Mouse (Mus musculus) left cerebral cortex, adult 2 months (tissue): ENCODE results near the gene Ramp1. TPM values are rescaled to one million over a fixed set of nuclear protein-coding genes. Genes with fewer than 3 reads are reported as not detected.

Source experiments
- DNase-seq, 2 experiments: peaks; one replicate each; pipeline ENCODE4 v3.0.0; 2021 to 2022; ENCODE audit warnings: low spot score in 2 of 2, mixed read lengths in 1 of 2; ENCODE audit errors: extremely low spot score in 1 of 2
- H3K27ac ChIP-seq: fragments of 200-600 bp; 2 replicates; pipeline ENCODE4 v1.8.1; 2022
- H3K4me3 ChIP-seq: fragments of 200-600 bp; 2 replicates; pipeline ENCODE4 v1.8.1; 2022
- CTCF ChIP-seq: fragments of 200-600 bp; IDR thresholded peaks from 2 replicates; pipeline ENCODE4 v1.8.1; 2022; ENCODE audit warnings: antibody characterized with exemption, mild to moderate bottlenecking, moderate library complexity
- intact Hi-C: fragments of 180-260 bp; cut with DNase I; formaldehyde crosslinking; loops from one replicate; pipeline ENCODE4 v1.15.1; 2025
- total RNA-seq, 2 experiments: library from RNA; stranded (reverse); gene quantifications; 2 replicates each; pipeline ENCODE4 v1.2.3; 2021

Ramp1 gene
- total RNA-seq, 2 experiments from 2014 or later: 52.6 to 53.0 TPM

DNA sequence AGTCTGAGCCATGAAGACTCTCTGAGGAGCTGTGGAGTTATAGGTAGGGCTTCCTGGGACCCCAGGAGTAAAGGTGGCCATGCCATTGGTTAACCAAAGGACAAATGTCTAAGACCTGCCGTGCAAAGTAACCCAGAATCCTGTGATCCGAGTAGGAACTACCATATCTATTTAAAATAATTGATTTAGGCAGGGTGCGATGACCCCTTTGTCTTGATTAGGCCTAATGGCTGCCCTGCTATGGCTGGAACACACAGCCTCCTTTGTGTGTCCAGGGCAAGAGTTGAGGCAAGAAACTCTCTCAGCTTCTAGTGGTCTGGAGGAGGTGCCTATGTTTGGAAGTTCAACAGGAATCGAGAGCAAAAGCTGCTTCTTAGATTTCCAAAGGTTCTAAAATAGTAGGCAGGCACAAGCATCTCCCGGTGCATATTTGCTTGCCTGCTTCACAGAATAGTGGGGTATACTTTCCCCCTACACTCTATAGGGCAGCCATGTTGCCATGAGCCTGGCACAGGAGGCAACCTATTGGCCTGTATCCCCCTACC, 24.7 kb downstream of the Ramp1 start:
- intact Hi-C loops: loop anchor here (2.0 to 10.0 kb wide), 2 partner anchors 15 to 251 kb away; partner anchors contain the start of gene Per2
- DNase-seq: no peak
- H3K4me3 ChIP-seq: no peak overlapping the region
- H3K27ac ChIP-seq: peak overlapping the region; percentile 95
- TF ChIP-seq CTCF: no peak

DNA sequence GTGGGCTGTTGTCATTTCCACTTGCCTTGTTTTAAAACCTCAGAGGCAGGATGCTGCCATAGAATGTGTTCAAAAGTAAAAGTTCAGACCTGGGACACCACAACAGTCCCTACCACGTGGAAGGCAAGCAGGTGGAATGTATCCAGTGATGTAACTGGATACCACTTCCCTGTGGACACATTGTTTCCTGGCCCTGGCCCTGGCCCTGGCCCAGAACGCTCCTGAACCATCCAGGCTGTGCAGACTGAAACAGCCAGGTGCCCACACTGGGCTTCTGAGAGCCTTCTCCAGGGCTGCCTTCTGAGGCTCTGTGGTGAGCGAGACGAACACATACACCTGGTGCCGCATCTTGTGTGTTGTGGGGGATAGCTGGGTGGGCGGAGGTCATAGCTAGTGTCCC, 26.0 kb downstream of the Ramp1 start:
- intact Hi-C loops: loop anchor here (2.0 to 10.0 kb wide), 2 partner anchors 17 to 249 kb away; partner anchors contain the start of gene Per2
- no peak overlapping the region for H3K4me3 ChIP-seq
- peak overlapping the region; percentile 95 for H3K27ac ChIP-seq
- no peak for DNase-seq
- TF ChIP-seq CTCF: no peak

DNA sequence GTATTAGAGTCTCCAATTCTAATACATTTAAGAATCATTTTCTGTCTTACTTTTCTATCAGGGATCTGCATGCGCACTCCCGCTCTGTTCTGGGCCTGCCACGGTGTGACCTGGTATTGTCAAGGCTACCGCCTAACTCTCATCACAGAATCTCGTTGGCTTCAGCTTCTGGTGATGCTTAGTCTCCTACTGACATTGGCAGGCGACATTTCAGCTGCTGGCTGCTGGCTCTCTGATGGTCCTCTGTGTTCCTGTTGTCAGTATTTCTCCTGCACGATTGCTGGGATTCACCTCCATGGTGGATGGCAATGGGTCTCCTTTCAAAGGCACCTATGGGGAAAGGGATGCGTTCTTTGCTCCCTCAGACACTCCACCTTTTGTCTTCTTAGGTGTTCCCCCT, 26.7 kb downstream of the Ramp1 start:
- DNase-seq: no peak
- intact Hi-C loops: loop anchor here (10.0 kb wide), 1 partner anchor 248 kb away; the partner anchor contains the start of gene Per2
- no peak for TF ChIP-seq CTCF
- Histone ChIP-seq H3K4me3 (no peak overlapping the region), H3K27ac (peak overlapping the region; percentile 95)

DNA sequence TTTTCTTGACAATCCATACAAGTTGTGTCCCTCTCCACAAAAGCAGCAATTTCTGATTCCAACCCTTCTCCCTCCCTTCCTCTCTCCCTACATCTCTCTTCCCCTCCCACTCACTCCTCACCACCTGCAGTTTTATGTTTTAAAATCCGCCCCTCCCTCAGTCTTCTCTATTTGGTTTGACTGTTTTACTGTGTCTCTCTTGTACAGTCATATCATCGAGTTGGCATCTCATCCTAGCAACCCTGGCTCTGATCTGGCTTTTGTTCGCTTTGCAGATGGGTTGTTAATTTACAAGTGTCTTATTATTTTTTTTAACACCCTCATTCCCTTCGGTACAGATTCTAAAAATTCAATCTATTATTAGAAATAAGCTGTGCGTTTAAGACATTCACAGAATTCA, 27.3 kb downstream of the Ramp1 start:
- DNase-seq: no peak
- no peak overlapping the region for H3K4me3 ChIP-seq
- H3K27ac ChIP-seq: peak overlapping the region; percentile 95
- no peak for TF ChIP-seq CTCF
- intact Hi-C loops: loop anchor here (10.0 kb wide), 1 partner anchor 248 kb away; the partner anchor contains the start of gene Per2

DNA sequence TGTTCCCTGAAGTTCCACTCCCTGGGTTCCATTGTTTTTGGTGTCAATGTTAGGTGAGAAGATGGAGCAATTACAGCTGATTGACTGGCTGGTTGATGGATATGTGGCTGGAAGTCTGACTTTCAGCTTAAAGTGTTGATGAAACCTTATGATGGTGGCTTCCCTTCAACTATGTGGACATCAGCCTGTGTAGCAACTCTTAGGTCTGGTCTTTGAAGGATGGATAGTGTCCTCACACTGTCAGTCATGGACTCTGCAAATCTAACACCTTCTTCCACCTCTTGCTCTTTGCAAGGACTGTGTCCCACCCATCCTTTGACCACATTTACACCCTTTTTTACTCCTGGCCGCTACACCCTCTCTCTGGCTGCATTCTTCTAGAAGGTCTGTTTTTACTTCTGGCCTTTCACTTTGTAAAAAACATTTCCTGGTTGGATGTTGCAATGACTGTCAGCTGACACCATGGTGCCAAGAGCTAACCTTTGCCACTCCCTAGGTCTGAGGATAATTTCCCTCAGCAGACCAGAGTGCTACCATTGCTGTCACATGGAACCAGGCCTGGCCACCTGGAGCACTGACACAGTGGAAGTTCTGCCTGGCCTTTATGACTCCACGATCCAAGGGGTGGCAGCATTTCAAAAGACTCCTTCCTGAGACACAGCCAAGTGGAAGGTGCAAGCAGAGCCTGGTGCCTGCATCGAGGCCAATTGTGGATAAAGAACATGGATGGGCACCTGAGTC, 27.9 kb downstream of the Ramp1 start:
- Histone ChIP-seq H3K4me3 (no peak overlapping the region), H3K27ac (peak overlapping the region; percentile 95)
- no peak for DNase-seq
- intact Hi-C loops: loop anchor here (10.0 kb wide), 1 partner anchor 247 kb away; the partner anchor contains the start of gene Per2
- TF ChIP-seq CTCF: no peak

DNA sequence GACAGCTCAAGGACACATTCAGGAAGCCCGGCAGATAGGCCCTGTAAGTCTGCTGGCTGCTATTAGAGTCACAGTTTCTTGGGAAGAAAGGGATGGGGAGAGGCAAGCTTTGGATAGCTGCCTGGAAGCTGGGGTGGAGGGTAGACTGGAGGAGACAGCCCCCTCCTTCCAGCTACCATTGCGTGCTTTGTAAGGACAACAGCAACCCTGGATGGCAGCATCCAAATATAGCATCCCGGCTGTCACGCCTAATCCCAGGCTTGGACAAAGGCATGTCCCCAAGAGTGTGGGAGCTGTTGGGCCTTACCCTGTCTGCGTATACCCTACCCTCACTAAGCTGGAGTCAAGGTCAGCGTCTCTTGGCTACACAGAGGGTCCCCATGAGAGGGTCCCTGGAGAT, 29.7 kb downstream of the Ramp1 start:
- Histone ChIP-seq H3K27ac (peak overlapping the region; percentile 95), H3K4me3 (no peak overlapping the region)
- intact Hi-C loops: loop anchor here (10.0 kb wide), 1 partner anchor 245 kb away; the partner anchor contains the start of gene Per2
- DNase-seq: peak; percentile 48 to 56
- TF ChIP-seq CTCF: no peak

DNA sequence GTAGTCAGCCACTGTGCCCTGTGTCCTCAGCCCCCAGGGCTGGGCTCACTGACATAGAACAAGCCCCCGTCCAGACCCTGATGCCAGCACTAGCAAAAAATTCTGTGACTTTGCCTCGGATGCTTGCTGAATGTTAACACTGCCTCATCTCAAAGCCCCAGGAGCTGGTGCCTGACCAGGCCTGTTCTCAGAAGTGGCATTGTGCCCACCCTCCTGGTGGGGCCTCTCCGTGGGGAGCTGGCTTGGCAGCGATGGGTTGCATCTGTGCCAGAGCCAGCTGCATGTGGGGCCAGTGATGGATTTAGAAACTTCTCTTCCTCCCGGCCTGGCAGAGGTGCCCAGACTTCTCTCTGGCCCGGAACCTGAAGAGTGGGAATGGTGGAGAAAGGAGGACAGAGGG, 30.2 kb downstream of the Ramp1 start:
- H3K4me3 ChIP-seq: no peak overlapping the region
- peak overlapping the region; percentile 95 for H3K27ac ChIP-seq
- intact Hi-C loops: loop anchor here (10.0 kb wide), 2 partner anchors 235 to 245 kb away; partner anchors contain the start of gene Per2
- TF ChIP-seq CTCF: no peak
- DNase-seq: peak; percentile 85 to 88

DNA sequence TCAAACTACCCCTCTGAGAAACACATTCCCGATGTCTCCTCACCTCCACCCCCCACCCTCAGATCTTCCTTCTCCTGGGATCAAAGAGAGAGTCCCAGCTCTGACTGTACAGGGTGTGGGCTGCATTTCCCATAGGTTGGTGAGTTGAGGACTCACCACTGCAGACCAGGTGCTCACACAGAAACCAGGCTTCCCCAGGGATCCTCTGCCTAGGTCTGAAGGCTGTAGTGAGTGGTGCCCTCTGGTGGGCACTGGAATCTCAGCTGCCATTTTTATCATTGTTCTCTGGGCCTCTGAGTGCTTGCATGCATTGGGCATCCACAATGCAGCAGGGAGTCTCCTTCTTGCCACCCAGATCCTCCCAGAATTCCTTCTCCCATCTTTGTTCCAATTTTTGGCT, 31.5 kb downstream of the Ramp1 start:
- DNase-seq: peak; percentile 70 to 75
- Histone ChIP-seq H3K27ac (peak overlapping the region; percentile 95), H3K4me3 (no peak overlapping the region)
- intact Hi-C loops: loop anchor here (1.0 to 10.0 kb wide), 2 partner anchors 32 to 236 kb away; partner anchors contain the start of gene Ramp1
- peak; percentile 75 for TF ChIP-seq CTCF

DNA sequence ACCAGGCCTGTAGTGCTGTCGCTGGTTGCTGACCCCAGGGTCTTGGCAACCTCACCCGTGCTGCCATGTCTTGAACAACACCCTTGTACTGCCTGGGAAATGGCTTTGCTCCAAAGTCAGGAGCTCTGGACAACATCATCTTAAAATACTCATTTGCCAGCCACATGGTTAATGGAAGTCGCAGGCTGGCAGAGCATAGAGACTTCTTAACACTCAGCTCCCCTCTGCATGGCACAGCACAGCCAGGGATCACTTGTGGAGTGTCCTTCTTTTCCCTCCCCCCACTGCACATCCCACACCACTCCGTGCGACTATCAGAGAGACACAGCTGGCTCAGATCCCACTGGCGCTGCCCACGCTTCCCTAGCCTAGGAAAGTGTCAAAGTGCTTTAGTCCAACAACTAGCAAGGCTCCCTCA, 32.0 kb downstream of the Ramp1 start:
- no peak for DNase-seq
- TF ChIP-seq CTCF: no peak
- intact Hi-C loops: loop anchor here (1.0 to 10.0 kb wide), 2 partner anchors 32 to 237 kb away; partner anchors contain the start of gene Ramp1
- H3K4me3 ChIP-seq: no peak overlapping the region
- peak overlapping the region; percentile 66 for H3K27ac ChIP-seq

DNA sequence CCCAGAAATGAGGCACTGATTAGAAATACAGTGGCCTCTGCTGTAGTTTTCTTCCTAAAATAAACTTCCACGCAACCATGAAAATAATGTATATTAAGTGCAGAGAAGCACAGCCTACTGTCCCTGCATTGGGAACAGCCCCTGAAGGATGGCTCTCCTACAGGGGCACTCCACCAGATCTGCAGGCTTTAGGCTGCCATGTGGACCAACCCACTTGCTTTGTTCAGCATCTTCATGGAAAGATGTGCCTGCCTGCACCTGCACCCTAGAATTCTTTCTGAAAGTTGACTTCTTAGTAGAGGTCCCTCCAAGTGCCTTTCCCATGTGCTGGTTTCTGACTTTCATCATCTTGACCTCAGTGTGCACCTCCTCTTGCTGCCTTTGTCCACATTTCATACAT, 35.6 kb downstream of the Ramp1 start:
- Histone ChIP-seq H3K4me3 (no peak overlapping the region), H3K27ac (no peak overlapping the region)
- intact Hi-C loops: loop anchor here (10.0 kb wide), 1 partner anchor 240 kb away; no protein-coding TSS in a partner anchor

DNA sequence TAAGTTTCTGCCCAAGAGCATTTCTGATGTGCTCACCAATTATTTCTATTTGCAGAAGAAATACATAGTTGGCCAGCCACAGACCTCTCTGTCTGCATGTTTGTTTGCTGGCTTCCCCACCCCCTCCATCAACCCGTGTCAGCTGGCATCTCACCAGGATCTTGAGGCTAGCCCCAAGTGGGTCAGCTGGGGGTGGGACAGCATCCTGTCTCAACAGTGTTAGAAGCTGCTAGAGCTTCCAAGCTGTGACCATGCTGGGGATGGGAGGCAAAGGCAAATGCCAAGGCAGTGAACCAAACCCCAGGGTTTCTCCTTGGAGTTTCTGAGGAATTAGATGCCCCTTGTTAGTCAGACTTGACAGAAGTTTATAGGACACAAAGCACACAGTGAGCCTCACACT, 36.4 kb downstream of the Ramp1 start:
- intact Hi-C loops: loop anchor here (10.0 kb wide), 1 partner anchor 241 kb away; no protein-coding TSS in a partner anchor
- TF ChIP-seq CTCF: no peak
- DNase-seq: peak in 1 of 2 experiments; percentile 14
- Histone ChIP-seq H3K4me3 (no peak overlapping the region), H3K27ac (peak overlapping the region; percentile 9; the same call in 1 of the 2 replicates)

More for the DNA sequence above, 35.6 kb downstream of the Ramp1 start:
- DNase-seq: no peak
- no peak for TF ChIP-seq CTCF
